Mouse (Mus musculus): Measurements from ENCODE around the gene Ldlr.

Ldlr gene

DNA sequence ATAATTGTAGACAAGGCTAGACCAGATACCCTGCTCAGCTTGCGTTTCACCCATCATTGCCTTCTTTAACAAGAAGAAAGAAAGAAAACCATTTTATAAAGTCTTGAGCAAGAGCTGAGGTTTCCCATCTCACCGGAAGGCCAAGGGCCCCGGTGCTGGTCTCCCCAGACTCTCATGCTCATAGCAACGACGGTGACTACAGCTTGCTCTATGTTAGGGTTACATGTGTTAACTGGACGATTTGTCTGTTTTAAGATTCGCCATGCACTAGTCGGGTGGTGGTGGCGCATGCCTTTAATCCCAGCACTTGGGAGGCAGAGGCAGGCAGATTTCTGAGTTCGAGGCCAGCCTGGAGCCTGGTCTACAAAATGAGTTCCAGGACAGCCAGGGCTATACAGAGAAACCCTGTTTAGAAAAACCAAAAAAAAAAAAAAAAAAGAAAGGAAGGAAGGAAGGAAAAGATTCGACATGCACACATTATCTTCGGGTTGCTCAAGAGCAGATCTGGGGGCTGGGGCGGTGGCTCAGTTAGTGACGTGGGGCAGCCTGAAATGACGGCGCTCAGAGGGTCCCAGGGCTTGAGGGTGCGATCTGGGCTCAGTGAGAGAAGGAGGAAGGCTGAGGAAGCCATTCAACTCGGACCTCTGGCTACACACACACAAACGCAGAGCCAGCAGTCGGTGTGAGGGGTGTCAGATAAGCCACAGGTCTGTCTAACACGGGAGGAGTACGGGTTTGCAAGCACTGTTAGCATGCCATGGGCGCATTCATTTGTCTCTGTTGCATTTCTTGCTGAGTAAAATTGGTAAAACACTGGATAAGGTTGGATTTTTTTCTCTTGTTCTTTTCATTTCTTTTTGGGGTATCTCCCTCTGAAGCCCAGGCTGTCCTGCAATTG is 2.2 kb downstream of the Ldlr start:
- DNase-seq (ENCODE audit: low read depth, low spot score) = peak; percentile 15

DNA sequence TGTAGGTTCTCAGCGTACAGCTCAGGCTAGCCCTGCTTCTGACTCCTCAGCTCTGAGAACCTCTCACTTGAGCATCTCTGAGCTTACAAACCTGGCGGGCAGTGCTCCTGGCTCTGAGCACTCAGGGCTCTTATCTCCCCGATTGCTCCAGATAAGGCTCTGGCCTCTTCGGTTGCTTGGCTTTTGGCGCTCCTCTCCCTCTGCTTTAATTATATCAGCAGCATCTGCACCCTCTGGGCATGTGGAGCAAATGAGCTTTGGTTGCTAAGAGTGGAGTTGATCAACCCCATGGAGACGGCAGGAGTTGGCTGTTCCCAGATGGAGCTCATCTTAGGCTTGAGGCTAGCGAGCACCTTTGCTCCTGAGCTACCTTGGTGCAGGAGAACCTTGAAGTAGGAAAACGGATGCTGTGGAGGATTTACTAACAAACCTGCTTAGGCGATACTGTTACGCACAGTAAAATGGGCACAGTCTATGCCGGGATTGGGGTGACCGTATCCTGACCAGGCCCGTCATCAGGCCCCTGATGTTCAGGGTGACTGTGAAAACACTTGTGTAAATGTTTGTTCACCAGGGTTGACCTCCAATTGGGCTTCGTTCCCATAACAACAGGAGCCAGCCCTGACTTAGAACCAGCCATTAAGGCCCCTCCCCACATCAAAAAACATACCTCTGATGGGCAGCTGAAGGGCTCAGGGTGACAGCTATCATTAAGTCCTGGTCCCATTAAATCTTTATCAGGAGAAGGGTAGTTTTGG is 3.1 kb downstream of the Ldlr start:
- no peak for DNase-seq (ENCODE audit: low read depth, low spot score)

DNA sequence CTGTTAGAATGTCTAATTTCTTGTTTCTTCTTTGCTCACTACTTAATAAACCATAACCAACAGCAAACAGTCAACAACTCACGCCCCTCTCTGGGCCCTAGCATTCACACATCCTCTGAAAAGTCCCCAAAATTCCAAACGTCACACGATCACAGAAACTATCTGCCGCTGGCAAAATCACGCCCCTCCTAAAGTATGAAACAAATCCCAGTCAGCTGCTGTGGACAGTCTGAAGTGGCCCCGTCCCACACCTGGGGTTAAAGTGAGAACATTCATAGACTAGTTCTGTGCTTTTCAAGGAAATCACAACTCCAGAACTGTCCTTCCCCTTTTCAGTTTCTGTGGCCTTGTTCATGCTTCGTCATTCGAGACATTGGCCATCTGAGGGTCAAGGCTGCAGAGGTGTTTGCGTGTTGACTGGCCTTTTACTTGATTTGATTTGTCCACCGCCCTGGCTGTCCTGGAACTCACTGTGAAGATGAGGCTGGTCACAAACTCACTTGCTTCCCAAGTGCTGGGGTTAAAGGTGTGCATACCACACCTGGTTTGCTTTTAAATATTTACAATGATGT is 5.1 kb downstream of the Ldlr start:
- DNase-seq (ENCODE audit: low read depth, low spot score) = no peak

DNA sequence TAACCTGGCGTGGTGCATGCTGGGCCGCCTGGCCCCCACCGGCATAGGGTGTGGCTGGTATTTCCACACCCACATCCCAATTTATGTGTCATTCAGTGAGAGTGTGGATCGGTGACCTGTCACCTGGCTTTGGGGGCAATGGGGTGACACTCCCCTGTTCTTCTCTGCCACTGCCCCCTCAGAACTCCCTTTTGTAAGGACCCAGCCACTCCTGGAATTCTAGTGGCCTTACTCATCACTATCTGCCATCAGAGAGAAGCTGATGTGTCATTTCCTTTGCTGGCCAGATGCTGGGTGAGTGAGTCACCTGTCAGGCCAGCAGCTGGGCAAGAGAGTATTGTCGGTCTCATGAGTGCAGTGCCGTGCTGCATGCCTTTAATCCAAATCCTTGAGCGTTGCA is 6.0 kb downstream of the Ldlr start:
- DNase-seq (ENCODE audit: low read depth, low spot score) = no peak

DNA sequence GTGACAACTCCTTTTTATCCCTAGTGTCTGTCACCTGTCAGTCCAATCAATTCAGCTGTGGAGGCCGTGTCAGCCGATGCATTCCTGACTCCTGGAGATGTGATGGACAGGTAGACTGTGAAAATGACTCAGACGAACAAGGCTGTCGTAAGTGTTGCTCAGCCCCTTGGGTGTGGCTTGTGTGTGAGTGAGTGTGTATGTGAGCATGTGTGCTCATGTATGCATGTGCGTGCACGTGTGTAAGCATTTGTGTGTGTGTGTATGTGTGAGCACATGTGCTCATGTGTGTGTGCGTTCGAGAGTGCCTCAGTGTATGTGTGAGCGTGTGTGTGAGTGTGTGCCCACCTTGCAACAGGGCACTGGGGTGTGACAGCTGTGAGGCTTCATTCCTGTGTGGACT is 9.0 kb downstream of the Ldlr start:
- no peak for DNase-seq (ENCODE audit: low read depth, low spot score)

DNA sequence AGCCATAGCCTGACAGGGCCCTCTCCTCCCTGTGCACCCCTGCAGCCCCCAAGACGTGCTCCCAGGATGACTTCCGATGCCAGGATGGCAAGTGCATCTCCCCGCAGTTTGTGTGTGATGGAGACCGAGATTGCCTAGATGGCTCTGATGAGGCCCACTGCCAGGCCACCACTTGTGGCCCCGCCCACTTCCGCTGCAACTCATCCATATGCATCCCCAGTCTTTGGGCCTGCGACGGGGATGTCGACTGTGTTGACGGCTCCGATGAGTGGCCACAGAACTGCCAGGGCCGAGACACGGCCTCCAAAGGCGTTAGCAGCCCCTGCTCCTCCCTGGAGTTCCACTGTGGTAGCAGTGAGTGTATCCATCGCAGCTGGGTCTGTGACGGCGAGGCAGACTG is 10.2 kb downstream of the Ldlr start:
- DNase-seq (ENCODE audit: low read depth, low spot score) = no peak

DNA sequence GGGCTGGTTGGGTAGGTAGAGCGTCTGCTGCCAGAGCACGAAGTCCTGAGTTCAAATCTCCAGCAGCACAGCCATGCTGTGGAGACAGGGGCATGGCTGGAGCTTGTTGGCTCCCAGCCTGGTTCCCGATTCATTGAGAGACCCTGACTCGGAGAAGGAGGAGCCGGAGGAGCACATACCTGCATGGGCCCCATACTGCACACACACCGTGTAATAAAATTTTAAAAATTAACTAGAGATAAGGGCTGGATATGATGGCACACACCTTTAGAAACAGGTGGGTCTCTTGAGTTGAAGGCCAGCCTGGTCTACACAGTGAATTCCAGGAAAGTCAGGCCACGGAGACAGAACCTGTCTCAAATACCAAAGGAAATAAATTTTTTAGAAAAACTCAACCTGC is 10.7 kb downstream of the Ldlr start:
- no peak for DNase-seq (ENCODE audit: low read depth, low spot score)

DNA sequence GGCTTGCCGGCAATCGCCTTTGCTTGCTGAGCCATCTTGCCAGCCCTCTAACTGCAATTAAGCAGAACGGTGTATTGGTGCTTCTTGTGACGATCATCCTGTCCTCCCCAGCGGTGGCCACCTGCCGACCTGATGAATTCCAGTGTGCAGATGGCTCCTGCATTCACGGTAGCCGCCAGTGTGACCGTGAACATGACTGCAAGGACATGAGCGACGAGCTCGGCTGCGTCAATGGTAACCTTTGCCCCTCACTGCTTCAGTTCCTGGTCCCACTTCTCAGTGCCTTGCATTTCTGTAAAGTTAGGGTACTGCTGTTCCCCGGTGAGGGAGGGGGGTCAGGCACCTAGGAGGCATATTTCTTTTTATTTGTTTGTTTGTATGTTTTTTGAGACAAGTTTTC is 11.8 kb downstream of the Ldlr start:
- DNase-seq (ENCODE audit: low read depth, low spot score) = no peak

DNA sequence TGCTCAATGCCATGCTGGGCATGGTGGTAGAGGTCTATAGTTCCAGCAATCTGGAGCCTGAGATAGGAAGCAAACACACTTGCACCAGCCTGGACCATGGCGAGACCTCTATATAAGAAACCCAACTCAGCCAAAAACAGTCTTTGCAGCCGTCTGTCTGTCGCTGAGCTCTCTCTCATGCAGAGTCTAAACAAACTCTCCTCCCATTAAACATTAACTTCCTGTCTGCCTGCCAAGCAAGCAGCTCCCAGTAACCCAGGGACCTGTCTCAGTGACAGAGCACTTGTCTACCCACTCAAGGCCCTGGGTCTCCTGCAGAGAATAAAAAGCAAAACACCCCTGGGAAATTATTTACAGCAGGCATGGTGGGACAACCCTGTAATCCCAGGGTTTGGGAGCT is 13.3 kb downstream of the Ldlr start:
- no peak for DNase-seq (ENCODE audit: low read depth, low spot score)

DNA sequence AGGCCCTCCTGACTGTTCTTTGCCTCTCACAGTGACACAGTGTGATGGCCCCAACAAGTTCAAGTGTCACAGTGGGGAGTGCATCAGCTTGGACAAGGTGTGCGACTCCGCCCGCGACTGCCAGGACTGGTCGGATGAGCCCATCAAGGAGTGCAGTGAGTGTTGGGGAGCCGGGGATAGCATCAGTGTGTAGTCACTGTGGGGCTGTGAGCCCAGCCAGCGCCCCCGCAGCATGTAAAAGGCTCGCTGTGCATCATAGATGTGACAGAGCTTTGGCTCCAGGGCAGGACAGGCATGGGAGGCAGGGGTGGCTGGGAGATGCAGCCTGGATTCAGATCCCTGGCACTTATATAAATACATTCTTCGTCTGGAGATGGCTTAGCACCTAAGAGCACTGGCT is 13.9 kb downstream of the Ldlr start:
- DNase-seq (ENCODE audit: low read depth, low spot score) = no peak

DNA sequence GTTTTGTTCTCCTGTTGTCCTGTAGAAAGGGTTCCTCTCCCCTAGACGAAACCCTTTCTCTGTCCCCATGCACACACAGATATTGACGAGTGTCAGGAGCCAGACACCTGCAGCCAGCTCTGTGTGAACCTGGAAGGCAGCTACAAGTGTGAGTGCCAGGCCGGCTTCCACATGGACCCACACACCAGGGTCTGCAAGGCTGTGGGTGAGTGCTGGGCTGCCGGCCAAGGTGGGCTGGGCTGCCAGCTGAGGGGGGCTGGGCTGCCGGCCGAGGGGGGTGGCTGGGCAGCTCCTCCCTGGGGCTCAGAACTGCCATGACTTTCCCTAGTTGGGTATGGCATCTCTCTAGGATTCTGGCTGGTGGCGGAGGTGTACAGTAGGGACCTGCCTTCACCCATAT is 15.5 kb downstream of the Ldlr start:
- no peak for DNase-seq (ENCODE audit: low read depth, low spot score)

DNA sequence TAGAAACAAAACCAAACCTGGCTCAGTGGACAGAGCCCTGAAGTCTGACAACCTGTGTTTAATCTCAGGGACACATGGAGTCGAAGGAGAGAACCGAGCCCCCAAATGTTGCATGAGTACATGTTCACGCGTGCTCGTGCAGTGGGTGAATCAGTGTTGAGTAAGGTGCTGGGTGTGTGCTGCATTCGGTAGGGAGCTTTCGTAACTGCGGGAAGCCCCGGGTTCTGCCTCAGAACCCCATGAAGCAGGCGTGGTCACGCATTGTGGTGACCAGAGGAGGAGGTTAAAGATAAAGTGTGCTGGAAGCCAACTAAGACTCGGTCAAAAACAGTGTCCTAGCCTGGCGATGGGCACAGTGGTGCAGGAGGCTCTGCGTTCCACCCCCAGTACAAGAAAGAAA is 17.1 kb downstream of the Ldlr start:
- no peak for DNase-seq (ENCODE audit: low read depth, low spot score)

DNA sequence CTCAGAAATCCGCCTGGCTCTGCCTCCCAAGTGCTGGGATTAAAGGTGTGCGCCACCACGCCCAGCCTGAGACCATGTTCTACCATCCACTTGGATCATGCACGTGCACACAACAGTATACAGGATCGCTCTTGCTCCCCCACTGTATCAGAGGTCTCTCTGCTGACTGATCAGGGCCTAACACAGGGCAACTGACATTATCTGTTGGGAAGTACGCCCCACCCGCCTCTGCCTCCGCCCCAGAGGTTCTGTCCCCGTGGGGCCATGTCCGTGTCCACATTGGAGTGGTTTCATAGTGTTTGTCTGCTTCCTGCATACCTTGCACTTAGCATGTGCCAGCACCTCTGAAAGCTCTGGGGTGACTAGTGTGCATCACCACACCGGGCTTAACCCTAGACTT is 18.2 kb downstream of the Ldlr start:
- no peak for DNase-seq (ENCODE audit: low read depth, low spot score)

DNA sequence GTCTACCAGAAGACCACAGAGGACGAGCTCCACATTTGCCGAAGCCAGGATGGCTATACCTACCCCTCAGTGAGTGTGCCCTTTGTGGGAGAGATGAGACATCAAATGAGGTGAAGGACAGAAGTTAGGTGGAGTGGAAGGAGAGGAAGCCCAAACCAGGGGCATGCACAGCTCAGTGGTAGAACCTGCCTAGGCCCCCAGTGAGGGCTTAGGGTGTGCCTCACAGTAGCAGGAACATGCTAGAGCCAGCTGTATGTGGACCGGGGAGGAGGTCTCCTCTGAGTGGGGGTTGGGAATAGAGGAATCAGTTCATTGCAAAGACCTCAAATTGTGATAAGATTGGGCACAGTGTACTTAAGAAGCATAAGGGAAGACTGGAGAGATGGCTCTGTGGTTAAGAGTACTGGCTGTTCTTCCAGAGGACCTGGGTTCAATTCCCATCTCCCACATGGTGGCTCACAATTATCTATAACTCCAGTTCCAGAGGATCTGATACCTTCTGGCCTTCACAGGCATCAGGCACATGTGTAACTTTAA is 24.0 kb downstream of the Ldlr start:
- DNase-seq (ENCODE audit: low read depth, low spot score) = no peak

DNA sequence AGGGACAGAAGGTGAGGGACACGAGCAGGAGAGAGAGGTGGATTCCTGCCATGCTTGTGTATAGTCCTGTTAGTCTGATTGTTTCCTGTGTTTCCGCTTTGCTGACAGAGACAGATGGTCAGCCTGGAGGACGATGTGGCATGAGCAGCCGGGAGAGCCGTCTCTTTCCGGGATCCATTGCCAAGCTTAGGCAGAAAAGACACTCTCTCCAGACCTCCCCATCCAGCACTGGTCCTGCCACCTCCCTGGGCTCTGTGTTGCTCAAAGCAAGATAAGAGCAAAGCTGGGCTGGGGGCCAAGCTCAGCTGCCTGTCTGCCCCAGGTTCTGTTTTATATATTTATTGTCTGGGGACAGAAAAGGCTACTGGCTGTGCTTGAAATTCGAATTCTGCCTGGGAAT is 24.8 kb downstream of the Ldlr start:
- DNase-seq (ENCODE audit: low read depth, low spot score) = no peak

DNA sequence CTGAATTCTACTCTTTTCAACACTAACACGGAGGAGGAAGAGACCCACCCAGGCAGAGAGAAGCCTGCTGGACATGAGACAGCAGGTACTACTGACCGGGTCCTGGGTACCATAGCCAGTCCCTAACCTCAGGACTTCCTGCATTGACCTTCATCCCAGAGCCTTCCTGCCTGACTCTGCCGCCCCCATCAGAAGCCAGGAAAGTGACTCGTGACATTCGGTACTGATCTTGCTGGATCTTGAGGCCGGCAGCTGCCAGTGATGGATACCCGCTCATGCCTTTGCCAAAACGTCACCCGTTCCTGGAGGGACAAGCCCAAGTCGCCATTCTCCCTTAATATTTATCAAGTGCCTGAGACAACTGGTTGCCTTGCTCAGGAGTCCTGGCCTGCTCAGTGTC is 25.2 kb downstream of the Ldlr start:
- DNase-seq (ENCODE audit: low read depth, low spot score) = no peak

DNA sequence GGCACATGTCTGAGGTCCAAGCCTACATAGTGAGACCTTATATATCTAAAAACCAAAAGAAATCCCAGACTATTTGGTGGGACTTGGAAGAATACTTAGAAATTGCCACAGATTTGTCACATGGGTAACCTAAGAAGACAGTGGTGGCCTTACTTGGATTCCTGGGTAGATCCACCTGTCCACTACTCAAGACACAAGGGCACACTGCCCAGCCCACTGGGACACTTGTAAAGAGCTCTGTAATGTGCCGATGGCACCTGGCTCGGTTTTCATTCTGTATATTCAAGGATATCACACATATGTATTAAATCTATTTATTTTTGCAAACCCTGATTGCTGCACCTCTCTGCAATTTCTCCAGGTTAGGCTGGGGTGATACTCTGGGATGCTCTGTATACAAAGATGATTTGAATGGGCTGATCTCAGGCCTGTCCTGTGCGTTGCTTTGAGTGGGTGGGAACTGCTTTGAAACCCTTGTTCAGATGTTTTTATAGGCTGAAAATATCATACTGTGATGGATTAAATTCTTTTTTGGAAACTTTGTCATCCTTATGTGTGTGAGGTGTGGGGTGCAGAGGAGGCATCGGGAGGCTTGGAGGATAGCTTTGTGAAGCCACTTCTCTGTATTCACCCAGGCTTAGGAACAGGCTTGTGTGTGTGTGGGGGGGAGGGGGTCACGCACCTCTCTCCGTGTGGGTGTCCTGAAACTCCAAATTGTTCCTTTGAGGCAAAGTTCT is 26.3 kb downstream of the Ldlr start:
- no peak for DNase-seq (ENCODE audit: low read depth, low spot score)

DNA sequence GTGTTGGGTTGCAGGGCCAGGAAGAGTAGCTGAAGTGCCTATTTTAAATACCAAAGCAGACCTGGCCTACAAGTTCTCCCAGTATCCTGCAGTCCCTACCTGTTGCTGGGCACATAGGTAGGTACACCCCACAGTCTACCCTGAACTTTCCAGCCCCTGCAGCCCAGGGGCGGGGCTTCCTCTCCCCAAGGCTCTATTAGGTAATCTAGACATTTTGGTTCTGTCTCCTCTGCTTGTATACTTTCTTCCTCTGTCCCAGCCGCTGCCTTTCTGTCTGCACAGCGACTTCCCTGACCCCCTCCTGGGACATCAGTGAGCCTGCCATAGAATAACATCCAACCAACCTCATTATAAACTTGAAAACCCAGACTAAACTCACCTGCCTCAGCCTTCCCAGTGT is 27.1 kb downstream of the Ldlr start:
- DNase-seq (ENCODE audit: low read depth, low spot score) = no peak

DNA sequence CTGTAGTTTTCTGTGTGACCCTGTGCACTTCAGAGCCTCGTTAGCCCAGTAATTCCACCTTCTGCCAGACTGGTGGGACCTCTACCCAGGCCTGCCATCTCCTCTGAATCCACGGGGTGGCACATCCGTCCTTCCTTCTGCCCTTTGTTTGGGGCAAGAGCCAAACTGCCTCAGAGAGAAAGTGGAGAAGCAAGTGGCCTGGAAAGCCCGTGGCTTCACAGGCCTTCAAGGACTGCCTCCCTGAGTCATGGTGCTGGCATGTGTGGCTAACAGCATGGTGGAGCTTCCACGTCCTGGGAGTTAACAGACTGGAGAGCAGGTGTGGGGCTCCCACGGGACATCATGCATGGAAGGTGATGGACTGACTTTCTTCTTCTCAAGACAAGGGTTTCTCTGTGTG is 28.1 kb downstream of the Ldlr start:
- DNase-seq (ENCODE audit: low read depth, low spot score) = no peak

DNA sequence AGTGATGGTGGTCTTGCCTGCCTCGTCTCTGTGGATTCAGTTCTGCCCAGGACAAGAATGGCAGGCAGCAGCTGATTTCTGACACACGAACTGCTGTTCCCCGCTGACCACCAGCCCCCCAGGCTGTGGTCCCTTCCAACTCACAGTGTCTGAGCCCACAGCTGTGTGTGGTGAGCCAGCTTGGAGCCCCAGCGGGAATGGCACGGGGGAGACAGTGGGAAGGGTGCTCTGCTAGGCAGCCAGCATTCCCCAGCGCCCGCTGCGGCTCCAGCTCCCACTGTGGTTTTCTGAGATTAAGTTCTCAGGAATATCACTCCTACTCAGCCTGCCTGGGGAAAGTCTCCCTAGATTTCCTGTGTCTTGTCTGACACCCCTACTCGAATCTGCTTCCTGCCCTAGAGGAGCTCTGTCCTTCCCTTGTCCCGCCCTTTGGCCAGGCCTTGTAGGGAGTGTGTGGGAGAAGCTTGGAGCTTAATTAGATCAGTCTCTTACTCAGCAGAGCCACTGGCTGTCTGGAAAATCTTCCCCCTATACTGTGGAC is 29.0 kb downstream of the Ldlr start:
- DNase-seq (ENCODE audit: low read depth, low spot score) = no peak

DNA sequence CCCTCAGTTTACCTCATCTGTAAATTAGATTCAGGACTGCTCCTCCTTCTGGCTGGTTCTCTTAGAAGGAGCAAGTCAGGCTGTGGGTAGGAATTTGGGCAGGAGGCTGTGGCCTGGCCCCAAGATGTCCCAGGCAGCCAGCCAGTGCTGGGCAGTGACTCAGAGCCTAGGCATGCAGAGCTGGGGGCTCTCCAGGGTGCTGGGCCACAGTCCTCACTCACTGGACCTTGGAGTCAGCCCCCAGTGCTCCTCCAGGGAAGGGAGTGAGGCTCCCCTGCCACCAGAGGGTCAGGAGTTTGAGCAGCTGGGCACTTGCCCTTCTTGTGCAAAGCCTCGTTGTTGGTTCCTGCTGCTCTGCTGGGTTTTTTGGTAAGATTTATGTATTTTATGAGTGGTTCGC is 30.7 kb downstream of the Ldlr start:
- no peak for DNase-seq (ENCODE audit: low read depth, low spot score)
